Mouse (Mus musculus) myocyte (in vitro differentiated cells): ENCODE measurements around the gene Ltbp1. TPM values are rescaled to one million over a fixed set of nuclear protein-coding genes. Genes with fewer than 3 reads are reported as not detected.

ENCODE experiments used
- H3K27me3 ChIP-seq: one replicate; pipeline ENCODE4 v1.6.1; 2011; ENCODE audit not compliant: control insufficient read depth, insufficient read depth, insufficient read length
- H3K36me3 ChIP-seq: one replicate; pipeline ENCODE4 v1.6.1; 2011; ENCODE audit not compliant: control insufficient read depth, insufficient read depth
- H3K4me2 ChIP-seq: one replicate; pipeline ENCODE4 v1.6.1; 2011; ENCODE audit warnings: low read depth, control low read depth
- H3K4me3 ChIP-seq: one replicate; pipeline ENCODE4 v1.5.1; 2011; ENCODE audit warnings: mild to moderate bottlenecking, control low read depth, moderate library complexity
- H3K79me2 ChIP-seq: one replicate; pipeline ENCODE4 v1.6.1; 2011; ENCODE audit not compliant: control insufficient read depth, insufficient read depth
- H3ac ChIP-seq: one replicate; pipeline ENCODE4 v1.6.1; 2011; ENCODE audit not compliant: control insufficient read depth, insufficient read length
- CEBPB ChIP-seq: IDR thresholded peaks from 2 replicates; pipeline ENCODE4 v1.6.1; 2011; ENCODE audit warnings: mild to moderate bottlenecking, moderate library complexity; ENCODE audit not compliant: poor library complexity, insufficient read depth, severe bottlenecking
- E2F4 ChIP-seq: IDR thresholded peaks from one replicate; pipeline ENCODE4 v1.6.1; 2011; ENCODE audit warnings: mild to moderate bottlenecking, control low read depth, moderate library complexity; ENCODE audit not compliant: insufficient read depth
- MAX ChIP-seq: IDR thresholded peaks from one replicate; pipeline ENCODE4 v1.6.1; 2011; ENCODE audit warnings: low read depth, mild to moderate bottlenecking, control low read depth
- MYOD1 ChIP-seq, 3 experiments: IDR thresholded peaks; one replicate each; pipeline ENCODE4 v1.6.1; 2011; ENCODE audit warnings: control low read depth in 2 of 3, low read depth in 2 of 3, mild to moderate bottlenecking in 2 of 3, moderate library complexity in 1 of 3; ENCODE audit not compliant: insufficient read length in 2 of 3, control insufficient read depth in 1 of 3
- MYOG ChIP-seq, 3 experiments: IDR thresholded peaks; one replicate each; pipeline ENCODE4 v1.6.1; 2011; ENCODE audit warnings: control low read depth in 2 of 3, low read depth in 2 of 3, mild to moderate bottlenecking in 2 of 3; ENCODE audit not compliant: insufficient read length in 2 of 3, control insufficient read depth in 1 of 3, insufficient read depth in 1 of 3
- POLR2A ChIP-seq: IDR thresholded peaks from one replicate; pipeline ENCODE4 v1.6.1; 2011; ENCODE audit warnings: low read depth, mild to moderate bottlenecking, control low read depth, moderate library complexity; ENCODE audit not compliant: insufficient read length
- POLR2AphosphoS2 ChIP-seq: IDR thresholded peaks from one replicate; pipeline ENCODE4 v1.6.1; 2011; ENCODE audit warnings: low read depth, control low read depth; ENCODE audit not compliant: insufficient read length
- REST ChIP-seq: IDR thresholded peaks from one replicate; pipeline ENCODE4 v1.6.1; 2011; ENCODE audit warnings: mild to moderate bottlenecking, control low read depth, moderate library complexity; ENCODE audit not compliant: insufficient read depth, insufficient read length
- SRF ChIP-seq: IDR thresholded peaks from one replicate; pipeline ENCODE4 v1.6.1; 2011; ENCODE audit warnings: low read depth; ENCODE audit not compliant: control insufficient read depth, insufficient read length
- TCF12 ChIP-seq: IDR thresholded peaks from one replicate; pipeline ENCODE4 v1.6.1; 2011; ENCODE audit warnings: mild to moderate bottlenecking, control low read depth; ENCODE audit not compliant: poor library complexity, insufficient read depth, severe bottlenecking
- TCF3 ChIP-seq: IDR thresholded peaks from one replicate; pipeline ENCODE4 v1.6.1; 2011; ENCODE audit warnings: low read depth, control low read depth; ENCODE audit not compliant: insufficient read length
- USF1 ChIP-seq: IDR thresholded peaks from one replicate; pipeline ENCODE4 v1.6.1; 2011; ENCODE audit warnings: low read depth, mild to moderate bottlenecking, control low read depth, moderate library complexity
- polyA plus RNA-seq: library from polyadenylated mRNA; unstranded; fragments of >200 nt; fragmentation: generic; extraction: Trizol; gene quantifications from one replicate; pipeline ENCODE4 v1.2.1, GENCODE M21; 2012; ENCODE audit warnings: missing spikeins

Ltbp1 gene
- polyA plus RNA-seq, 1 experiment = 19.4 TPM

GRCm38 (mm10) chr17:75055961-75056360 is 50.6 kb downstream of the Ltbp1 start:
- no peak overlapping the region for H3ac ChIP-seq
- H3K79me2 ChIP-seq = no peaks in the 10 kb centered on the region
- no peaks in the 10 kb centered on the region for H3K36me3 ChIP-seq
- TF ChIP-seq MYOD1 (IDR thresholded peaks at IDR 0.05; ENCODE audit: control insufficient read depth in 1 of 3, insufficient read length in 2 of 3, low read depth in 2 of 3) = no peak
- no peak for TF ChIP-seq MYOG (IDR thresholded peaks at IDR 0.05; ENCODE audit: control insufficient read depth in 1 of 3, insufficient read depth in 1 of 3, insufficient read length in 2 of 3, low read depth in 2 of 3)
- TF ChIP-seq TCF3 = no peak
- no peak for TF ChIP-seq SRF
- no peak for TF ChIP-seq POLR2A
- no peak for TF ChIP-seq E2F4
- no peaks in the 10 kb centered on the region for H3K27me3 ChIP-seq
- no peak overlapping the region for H3K4me3 ChIP-seq
- H3K4me2 ChIP-seq = peak overlapping the region; percentile 48

- no peaks in the 10 kb centered on the region for H3K36me3 ChIP-seq
- H3K79me2 ChIP-seq = no peaks in the 10 kb centered on the region
- H3K27me3 ChIP-seq = no peaks in the 10 kb centered on the region
- no peak overlapping the region for H3K4me3 ChIP-seq
- no peak overlapping the region for H3ac ChIP-seq
- TF ChIP-seq POLR2AphosphoS2 = no peak
- TF ChIP-seq MYOD1 (IDR thresholded peaks at IDR 0.05; ENCODE audit: control insufficient read depth in 1 of 3, insufficient read length in 2 of 3, low read depth in 2 of 3) = peak; percentile 25 to 92 (median 69)
- peak in 2 of 3 experiments; percentile 31 to 77 for TF ChIP-seq MYOG (IDR thresholded peaks at IDR 0.05; ENCODE audit: control insufficient read depth in 1 of 3, insufficient read depth in 1 of 3, insufficient read length in 2 of 3, low read depth in 2 of 3)
- TF ChIP-seq TCF12 = peak; percentile 67
- TF ChIP-seq CEBPB = no peak
- peak overlapping the region; percentile 48 for H3K4me2 ChIP-seq
These were observed 51.3 kb downstream of the Ltbp1 start for GRCm38 (mm10) chr17:75056631-75057030.

- Histone ChIP-seq H3K36me3 (no peaks in the 10 kb centered on the region), H3ac (no peak overlapping the region), H3K4me2 (no peak overlapping the region), H3K79me2 (no peaks in the 10 kb centered on the region), H3K27me3 (no peaks in the 10 kb centered on the region), H3K4me3 (no peak overlapping the region)
- TF ChIP-seq USF1 = no peak
- no peak for TF ChIP-seq MAX
- no peak for TF ChIP-seq REST
- no peak for TF ChIP-seq CEBPB
- no peak for TF ChIP-seq SRF
- TF ChIP-seq E2F4 = no peak
- TF ChIP-seq MYOG (IDR thresholded peaks at IDR 0.05; ENCODE audit: control insufficient read depth in 1 of 3, insufficient read depth in 1 of 3, insufficient read length in 2 of 3, low read depth in 2 of 3) = no peak
- no peak for TF ChIP-seq MYOD1 (IDR thresholded peaks at IDR 0.05; ENCODE audit: control insufficient read depth in 1 of 3, insufficient read length in 2 of 3, low read depth in 2 of 3)
- no peak for TF ChIP-seq TCF3
These were observed 61.0 kb downstream of the Ltbp1 start for GRCm38 (mm10) chr17:75066340-75066739.

DNA sequence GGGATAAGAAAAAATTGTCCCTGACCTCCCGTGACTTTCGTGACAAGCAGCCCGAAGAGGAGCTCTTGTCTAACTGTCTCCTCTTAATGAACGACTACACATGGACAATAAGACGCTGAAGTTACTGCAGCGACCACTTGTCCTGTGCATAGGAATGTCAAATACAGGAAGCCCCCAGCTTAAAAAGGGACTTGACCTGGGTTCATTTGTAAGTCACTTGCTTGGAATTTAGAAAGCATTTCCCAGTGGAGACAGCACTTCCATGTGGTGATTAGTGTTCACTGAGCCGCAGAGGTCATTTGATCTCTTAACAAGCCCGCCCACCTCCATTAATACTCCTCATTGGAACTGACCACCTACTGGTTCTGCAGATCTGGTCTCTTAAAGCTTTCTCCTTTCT is 61.9 kb downstream of the Ltbp1 start:
- Histone ChIP-seq H3K4me3 (no peak overlapping the region), H3K36me3 (no peaks in the 10 kb centered on the region), H3K27me3 (no peaks in the 10 kb centered on the region), H3K4me2 (no peak overlapping the region), H3ac (no peak overlapping the region), H3K79me2 (no peaks in the 10 kb centered on the region)
- no peak for TF ChIP-seq TCF12
- no peak for TF ChIP-seq CEBPB
- no peak for TF ChIP-seq REST
- no peak for TF ChIP-seq POLR2AphosphoS2
- no peak for TF ChIP-seq TCF3
- TF ChIP-seq SRF = no peak
- no peak for TF ChIP-seq POLR2A

DNA sequence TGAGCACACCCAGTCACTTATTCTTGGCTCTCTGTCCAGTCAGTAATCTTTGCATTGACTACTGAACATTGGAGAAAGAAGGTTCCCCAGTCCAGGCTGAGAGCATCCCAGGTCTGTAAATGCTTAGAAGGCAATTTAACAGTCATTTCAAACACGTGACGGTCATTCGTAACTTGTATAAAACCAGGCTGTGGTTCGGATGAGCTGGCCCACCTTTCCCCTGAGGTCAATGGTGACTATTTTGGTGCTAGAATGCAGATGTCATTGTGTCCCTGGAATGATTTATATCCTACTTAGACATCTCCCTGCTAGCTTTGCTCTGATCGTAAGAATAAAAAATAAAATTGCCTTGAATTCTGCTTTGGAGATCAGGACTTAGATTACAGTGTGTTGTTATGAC is 63.9 kb downstream of the Ltbp1 start:
- Histone ChIP-seq H3K27me3 (no peaks in the 10 kb centered on the region), H3ac (no peak overlapping the region), H3K4me2 (no peak overlapping the region), H3K36me3 (no peaks in the 10 kb centered on the region), H3K4me3 (no peak overlapping the region), H3K79me2 (no peaks in the 10 kb centered on the region)
- TF ChIP-seq MAX = no peak
- TF ChIP-seq USF1 = no peak
- no peak for TF ChIP-seq REST
- TF ChIP-seq POLR2A = no peak
- TF ChIP-seq TCF3 = no peak
- TF ChIP-seq POLR2AphosphoS2 = no peak
- TF ChIP-seq MYOD1 (IDR thresholded peaks at IDR 0.05; ENCODE audit: control insufficient read depth in 1 of 3, insufficient read length in 2 of 3, low read depth in 2 of 3) = no peak
- no peak for TF ChIP-seq CEBPB
- no peak for TF ChIP-seq MYOG (IDR thresholded peaks at IDR 0.05; ENCODE audit: control insufficient read depth in 1 of 3, insufficient read depth in 1 of 3, insufficient read length in 2 of 3, low read depth in 2 of 3)
- no peak for TF ChIP-seq TCF12
- no peak for TF ChIP-seq SRF
- TF ChIP-seq E2F4 = no peak
